Mouse (Mus musculus) small intestine, adult 2 months (tissue): ENCODE data around the gene Tmem236. TPM values are rescaled to one million over a fixed set of nuclear protein-coding genes. Genes with fewer than 3 reads are reported as not detected.

Experiments used
- H3K27ac ChIP-seq: fragments of 200-500 bp; 2 replicates; pipeline ENCODE4 v1.5.1; 2012; ENCODE audit warnings: low read depth, low read length, control low read depth, inconsistent platforms; ENCODE audit not compliant: insufficient read depth
- H3K27me3 ChIP-seq: fragments of 200-500 bp; 2 replicates; pipeline ENCODE4 v1.6.1; 2012; ENCODE audit warnings: mild to moderate bottlenecking, moderate library complexity, low read length, inconsistent platforms; ENCODE audit not compliant: control insufficient read depth, insufficient read depth
- H3K36me3 ChIP-seq: fragments of 200-500 bp; 2 replicates; pipeline ENCODE4 v1.6.1; 2012; ENCODE audit warnings: mild to moderate bottlenecking, low read length, control low read depth, inconsistent platforms; ENCODE audit not compliant: control insufficient read depth, insufficient read depth
- H3K4me1 ChIP-seq: fragments of 200-500 bp; 2 replicates; pipeline ENCODE4 v1.6.1; 2012; ENCODE audit warnings: low read length, inconsistent platforms, mixed read lengths; ENCODE audit not compliant: control insufficient read depth, insufficient read depth, insufficient read length
- H3K4me3 ChIP-seq: fragments of 200-500 bp; 2 replicates; pipeline ENCODE4 v1.5.1; 2012; ENCODE audit warnings: low read depth, mild to moderate bottlenecking, control low read depth, inconsistent platforms, low read length, moderate library complexity
- CTCF ChIP-seq: fragments of 200-500 bp; IDR thresholded peaks from 2 replicates; pipeline ENCODE4 v1.5.1; 2012; ENCODE audit warnings: low read depth, mild to moderate bottlenecking, control low read depth, inconsistent platforms, low read length, moderate library complexity, mixed read lengths; ENCODE audit not compliant: insufficient replicate concordance, insufficient read length; ENCODE audit errors: extremely low read depth
- POLR2A ChIP-seq: fragments of 200-500 bp; IDR thresholded peaks from 2 replicates; pipeline ENCODE4 v1.6.1; 2012; ENCODE audit warnings: low read depth, mild to moderate bottlenecking, control low read depth, inconsistent platforms, low read length, moderate library complexity
- WGBS: fragments of 180-500 bp; shearing (Covaris S2); methylation state at CpG from one replicate; pipeline ENCODE4 v1.1.7; 2018; 5-methylcytosine and 5-hydroxymethylcytosine counted together
- polyA plus RNA-seq: library from polyadenylated mRNA; depleted of rRNA; stranded (reverse); fragments of >200 nt; gene quantifications from 2 replicates; pipeline ENCODE4 v1.2.3, GENCODE M21; 2012

Tmem236 gene
- polyA plus RNA-seq, 1 experiment, result 36.8 TPM

- Histone ChIP-seq H3K4me3 (no peak overlapping the region; the same call in 1 of the 2 replicates), H3K36me3 (no peaks in the 10 kb centered on the region), H3K27me3 (no peaks in the 10 kb centered on the region), H3K4me1 (0 out of 2 replicates have a peak, but pooled peaks cover 4% of the 10 kb centered on the region), H3K27ac (no peak overlapping the region)
- WGBS, result 87% methylated on average over 14 of the region's 14 CpGs
- TF ChIP-seq CTCF (no peak), POLR2A (no peak)
These were observed 55.7 kb downstream of the Tmem236 start for GRCm38 (mm10) chr2:14229979-14230378.

GRCm38 (mm10) chr2:14232897-14233296 lies 58.6 kb downstream of the Tmem236 start:
- 39% methylated on average over 1 of the region's 1 CpGs for WGBS
- no peak for TF ChIP-seq POLR2A
- TF ChIP-seq CTCF, result no peak
- 0 out of 2 replicates have a peak, but pooled peaks cover 4% of the 10 kb centered on the region for H3K4me1 ChIP-seq
- no peaks in the 10 kb centered on the region for H3K36me3 ChIP-seq
- no peaks in the 10 kb centered on the region for H3K27me3 ChIP-seq
- H3K4me3 ChIP-seq, result no peak overlapping the region
- no peak overlapping the region for H3K27ac ChIP-seq

DNA sequence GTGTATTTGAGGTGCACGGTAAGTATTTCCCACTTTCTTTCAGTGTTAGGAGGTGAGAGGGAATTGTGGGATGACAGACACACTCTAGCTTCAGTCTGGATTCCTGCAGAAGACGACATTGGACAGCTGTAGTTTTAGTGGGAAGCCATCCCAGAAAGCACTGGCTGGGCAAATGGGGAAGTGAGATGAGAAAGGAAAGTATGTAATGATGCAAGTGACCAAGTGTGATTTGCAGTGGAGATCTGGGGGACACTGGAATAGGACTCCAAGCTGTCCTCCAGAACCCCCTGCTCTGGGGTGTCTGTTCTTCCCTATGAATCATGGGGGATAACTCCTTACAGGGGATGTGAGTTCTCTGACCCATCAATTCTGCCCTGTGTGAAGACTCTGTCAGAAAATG lies 59.7 kb downstream of the Tmem236 start:
- no peaks in the 10 kb centered on the region for H3K27me3 ChIP-seq
- no peaks in the 10 kb centered on the region for H3K36me3 ChIP-seq
- 68% methylated on average over 2 of the region's 2 CpGs for WGBS
- H3K27ac ChIP-seq, result no peak overlapping the region
- no peak overlapping the region for H3K4me3 ChIP-seq
- H3K4me1 ChIP-seq, result 0 out of 2 replicates have a peak, but pooled peaks cover 4% of the 10 kb centered on the region
- TF ChIP-seq CTCF (no peak), POLR2A (no peak)

- H3K27ac ChIP-seq, result no peak overlapping the region
- TF ChIP-seq CTCF (no peak), POLR2A (no peak)
- no peaks in the 10 kb centered on the region for H3K27me3 ChIP-seq
- H3K36me3 ChIP-seq, result no peaks in the 10 kb centered on the region
- 88% methylated on average over 5 of the region's 5 CpGs for WGBS
- no peak overlapping the region for H3K4me3 ChIP-seq
- H3K4me1 ChIP-seq, result 0 out of 2 replicates have a peak, but pooled peaks cover 4% of the 10 kb centered on the region
These were observed 61.0 kb downstream of the Tmem236 start for GRCm38 (mm10) chr2:14235319-14235718.

DNA sequence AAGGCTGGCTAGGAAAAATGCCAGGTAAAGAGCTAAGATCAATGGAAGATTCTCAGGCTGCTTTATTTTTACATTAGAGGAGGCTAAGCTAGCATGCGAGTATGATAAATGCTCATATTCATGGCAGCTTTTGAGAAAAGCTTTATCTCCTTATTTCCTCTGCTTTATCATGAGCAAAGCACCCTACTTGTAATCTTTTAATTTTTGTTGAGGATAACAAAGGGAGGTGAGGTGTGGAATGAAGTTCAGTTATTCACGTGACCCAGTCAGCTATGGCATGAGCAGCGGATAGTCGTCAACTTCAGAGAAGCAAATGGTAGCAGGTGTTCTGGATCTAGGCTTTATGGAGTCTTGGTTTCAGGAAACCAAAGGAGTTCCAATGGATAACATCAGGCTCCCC lies 62.6 kb downstream of the Tmem236 start:
- TF ChIP-seq POLR2A (no peak), CTCF (no peak)
- WGBS, result 92% methylated on average over 4 of the region's 4 CpGs
- H3K4me3 ChIP-seq, result no peak overlapping the region
- H3K36me3 ChIP-seq, result no peaks in the 10 kb centered on the region
- H3K4me1 ChIP-seq, result no peaks in the 10 kb centered on the region
- H3K27ac ChIP-seq, result no peak overlapping the region
- no peaks in the 10 kb centered on the region for H3K27me3 ChIP-seq

GRCm38 (mm10) chr2:14237723-14238122 lies 63.4 kb downstream of the Tmem236 start:
- no peaks in the 10 kb centered on the region for H3K27me3 ChIP-seq
- TF ChIP-seq CTCF (no peak), POLR2A (no peak)
- H3K4me1 ChIP-seq, result no peaks in the 10 kb centered on the region
- H3K4me3 ChIP-seq, result no peak overlapping the region
- no peak overlapping the region for H3K27ac ChIP-seq
- H3K36me3 ChIP-seq, result no peaks in the 10 kb centered on the region
- WGBS, result 50% methylated on average over 4 of the region's 4 CpGs

DNA sequence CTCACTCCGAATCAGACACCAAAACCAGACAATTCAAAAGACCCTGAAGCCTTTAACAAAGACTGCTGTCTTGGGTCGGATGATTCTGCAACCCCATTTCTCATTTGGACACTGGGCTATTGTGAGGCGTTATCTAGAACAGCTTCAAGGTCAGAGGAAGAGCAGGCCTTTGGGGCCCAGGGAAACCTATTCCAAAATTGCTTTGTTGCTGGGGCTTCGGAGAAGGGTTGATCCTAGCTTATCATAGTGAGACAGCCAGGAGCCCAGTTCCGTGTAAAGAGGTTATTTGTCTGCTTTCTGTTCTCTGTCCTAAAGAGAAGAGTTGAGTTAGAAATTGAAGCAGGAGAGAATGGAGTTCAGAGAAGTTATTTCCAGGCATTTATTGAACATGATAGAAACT lies 64.8 kb downstream of the Tmem236 start:
- Histone ChIP-seq H3K27ac (no peak overlapping the region), H3K27me3 (no peaks in the 10 kb centered on the region), H3K4me1 (no peaks in the 10 kb centered on the region), H3K4me3 (no peak overlapping the region), H3K36me3 (no peaks in the 10 kb centered on the region)
- WGBS, result 77% methylated on average over 5 of the region's 5 CpGs
- TF ChIP-seq CTCF (no peak), POLR2A (no peak)

GRCm38 (mm10) chr2:14244157-14244556 lies 69.8 kb downstream of the Tmem236 start:
- Histone ChIP-seq H3K4me3 (peak overlapping the region; percentile 66), H3K36me3 (no peaks in the 10 kb centered on the region), H3K27ac (no peak overlapping the region; the same call in 1 of the 2 replicates), H3K27me3 (no peaks in the 10 kb centered on the region), H3K4me1 (peaks cover 2% of the 10 kb centered on the region; the same call in 1 of the 2 replicates)
- 30% methylated on average over 5 of the region's 5 CpGs for WGBS
- no peak for TF ChIP-seq POLR2A
- TF ChIP-seq CTCF, result no peak
